Mouse (Mus musculus): ENCODE data around the gene Klrb1.

- TF ChIP-seq TAL1 (IDR thresholded peaks at IDR 0.05; ENCODE audit: low read length) (no peak), GATA1 (IDR thresholded peaks at IDR 0.05; ENCODE audit: low read length) (no peak)
Observed at GRCm38 (mm10) chr6:128737445-128737844, 14.6 kb upstream of the Klrb1 start.
